Mouse (Mus musculus) limb, embryonic 13.5 days (tissue): Measurements from ENCODE around the gene Cbr4. TPM values are rescaled to one million over a fixed set of nuclear protein-coding genes. Genes with fewer than 3 reads are reported as not detected.

Source experiments
- ATAC-seq: fragments of 200-750 bp; cut with Nextera tagmentation; 2 replicates; pipeline ENCODE4 v1.8.0; 2017; ENCODE audit warnings: low read depth, moderate number of reproducible peaks, moderate TSS enrichment; ENCODE audit not compliant: low FRiP score
- H3K27ac ChIP-seq: fragments of 300-500 bp; sonication (generic); 2 replicates; pipeline ENCODE4 v1.5.1; 2015; ENCODE audit warnings: inconsistent platforms, mild to moderate bottlenecking, moderate library complexity
- H3K27me3 ChIP-seq: fragments of 300-500 bp; sonication (generic); 2 replicates; pipeline ENCODE4 v1.6.1; 2015; ENCODE audit warnings: mild to moderate bottlenecking, inconsistent platforms
- H3K36me3 ChIP-seq: fragments of 300-500 bp; sonication (generic); 2 replicates; pipeline ENCODE4 v1.6.1; 2015; ENCODE audit warnings: inconsistent platforms, mild to moderate bottlenecking, moderate library complexity
- H3K4me1 ChIP-seq: fragments of 300-500 bp; sonication (generic); 2 replicates; pipeline ENCODE4 v1.6.1; 2015; ENCODE audit warnings: inconsistent platforms
- H3K4me2 ChIP-seq: fragments of 300-500 bp; sonication (generic); replicated peaks from 2 replicates; pipeline ENCODE4 v1.6.1; 2015; ENCODE audit warnings: inconsistent platforms, mild to moderate bottlenecking, moderate library complexity
- H3K4me3 ChIP-seq: fragments of 300-500 bp; sonication (generic); 2 replicates; pipeline ENCODE4 v1.5.1; 2015; ENCODE audit warnings: moderate library complexity, mild to moderate bottlenecking, inconsistent platforms
- H3K9ac ChIP-seq: fragments of 300-500 bp; sonication (generic); 2 replicates; pipeline ENCODE4 v1.6.1; 2015; ENCODE audit warnings: mild to moderate bottlenecking, inconsistent platforms
- H3K9me3 ChIP-seq: fragments of 300-500 bp; sonication (generic); 2 replicates; pipeline ENCODE4 v1.6.1; 2016; ENCODE audit warnings: inconsistent platforms
- WGBS: fragments of 180-500 bp; shearing (Covaris S2); methylation state at CpG from one replicate; pipeline ENCODE4 v1.1.7; 2015; 5-methylcytosine and 5-hydroxymethylcytosine counted together
- polyA plus RNA-seq: library from polyadenylated mRNA; unstranded; fragments of >200 nt; fragmentation: Nextera tagmentation; extraction: Ambion mirVana; gene quantifications from 2 replicates; pipeline ENCODE4 v1.2.1, GENCODE M21; 2015

Gene Cbr4
- 30.9 and 31.4 TPM in 2 replicates for polyA plus RNA-seq

DNA sequence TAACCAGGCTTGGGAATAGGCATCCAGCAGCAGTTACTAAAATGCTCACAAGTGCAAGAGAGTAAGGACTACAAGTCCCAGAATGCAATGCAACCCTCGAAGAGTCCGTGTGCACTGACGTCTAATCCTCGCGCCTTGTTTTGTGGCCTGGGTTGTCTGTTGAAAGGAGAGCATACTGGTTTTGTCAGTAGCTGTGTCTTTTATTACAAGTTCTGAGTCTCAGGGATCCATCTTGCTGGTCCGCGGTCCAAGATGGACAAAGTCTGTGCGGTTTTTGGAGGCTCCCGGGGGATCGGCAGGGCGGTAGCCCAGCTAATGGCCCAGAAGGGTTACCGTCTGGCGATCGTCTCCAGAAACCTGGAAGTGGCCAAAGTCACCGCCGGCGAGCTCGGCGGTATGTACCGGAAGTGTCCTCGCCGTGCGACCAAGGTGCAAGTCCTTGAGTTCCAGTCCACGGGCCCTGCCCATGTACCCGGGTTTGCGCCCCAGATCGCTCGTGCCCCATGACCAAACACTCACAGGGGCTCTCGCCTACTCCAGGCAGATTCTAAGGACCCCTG, at the start of gene Cbr4:
Cbr4 (plus strand) TSS at position 138 of the 560 bp plus-strand sequence.
- peak within 1 kb of the TSS; percentile 77 for H3K9ac ChIP-seq
- peaks cover 7% of the 10 kb centered on the region for H3K4me1 ChIP-seq
- peak within 1 kb of the TSS; percentile 75 for H3K4me2 ChIP-seq
- peak within 1 kb of the TSS; percentile 93 for H3K27ac ChIP-seq
- H3K27me3 ChIP-seq, result no peaks in the 10 kb centered on the region
- H3K4me3 ChIP-seq, result peak within 1 kb of the TSS; percentile 60
- WGBS, result 2% methylated on average over 29 of the region's 29 CpGs
- ATAC-seq, result peak; percentile 95
- no peaks in the 10 kb centered on the region for H3K9me3 ChIP-seq
- H3K36me3 ChIP-seq, result peaks cover 6% of the 10 kb centered on the region; the same call in 1 of the 2 replicates

- ATAC-seq, result no peak
- WGBS, result 83% methylated on average over 3 of the region's 3 CpGs
- Histone ChIP-seq H3K4me2 (no peak overlapping the region), H3K4me3 (no peak overlapping the region), H3K9ac (no peak overlapping the region), H3K9me3 (no peaks in the 10 kb centered on the region), H3K4me1 (no peaks in the 10 kb centered on the region), H3K27ac (no peak overlapping the region), H3K27me3 (no peaks in the 10 kb centered on the region), H3K36me3 (no peaks in the 10 kb centered on the region)
Observed at GRCm38 (mm10) chr8:61442988-61443387, 44.5 kb upstream of the Cbr4 start.

DNA sequence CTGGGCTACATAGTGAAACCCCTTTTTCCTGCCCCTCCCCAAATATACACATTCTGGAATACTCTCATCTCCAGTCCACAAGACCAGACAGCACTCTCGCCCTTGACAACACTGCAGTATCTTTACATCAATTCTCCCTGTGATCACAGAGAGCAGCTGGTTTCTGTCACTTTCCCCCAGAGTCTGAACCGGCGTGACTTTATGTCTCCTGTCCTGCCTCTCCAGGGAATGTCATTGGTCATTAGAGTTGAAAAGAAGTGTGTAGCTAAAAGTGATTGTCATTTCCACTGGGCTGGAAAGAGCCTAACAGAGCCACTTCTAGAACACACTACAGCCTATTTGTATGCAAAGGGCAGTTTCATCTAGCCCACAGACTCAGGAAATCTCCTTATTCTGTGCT, 43.2 kb upstream of the Cbr4 start:
- H3K36me3 ChIP-seq, result no peaks in the 10 kb centered on the region
- 44% methylated on average over 3 of the region's 3 CpGs for WGBS
- H3K4me2 ChIP-seq, result no peak overlapping the region
- no peak for ATAC-seq
- H3K27me3 ChIP-seq, result no peaks in the 10 kb centered on the region
- H3K27ac ChIP-seq, result no peak overlapping the region
- H3K9me3 ChIP-seq, result no peaks in the 10 kb centered on the region
- H3K4me3 ChIP-seq, result no peak overlapping the region
- H3K9ac ChIP-seq, result no peak overlapping the region
- 0 out of 2 replicates have a peak, but pooled peaks cover 3% of the 10 kb centered on the region for H3K4me1 ChIP-seq

DNA sequence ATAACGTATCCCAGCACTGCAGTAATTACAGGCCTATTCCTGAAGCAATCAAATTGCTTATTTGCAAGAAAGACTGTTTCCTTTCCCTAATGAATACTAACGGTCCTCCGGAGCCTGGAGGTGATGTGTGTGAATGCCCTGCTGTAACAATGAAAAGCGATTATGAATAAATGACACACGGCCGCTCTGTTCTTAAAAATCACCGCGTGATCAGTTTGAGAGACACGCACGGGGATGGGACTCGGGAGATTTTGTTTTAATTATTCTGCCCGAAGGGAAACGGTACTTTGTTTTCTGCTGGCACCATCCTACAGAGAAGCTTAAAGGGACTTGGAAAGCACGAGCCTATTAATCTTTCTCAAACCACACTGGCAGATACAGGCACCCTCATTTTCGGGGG, 41.2 kb upstream of the Cbr4 start:
- ATAC-seq, result no peak
- H3K9me3 ChIP-seq, result no peaks in the 10 kb centered on the region
- H3K27me3 ChIP-seq, result no peaks in the 10 kb centered on the region
- peak overlapping the region; percentile 54 for H3K4me2 ChIP-seq
- no peak overlapping the region for H3K27ac ChIP-seq
- H3K4me1 ChIP-seq, result 0 out of 2 replicates have a peak, but pooled peaks cover 3% of the 10 kb centered on the region
- WGBS, result 42% methylated on average over 15 of the region's 15 CpGs
- H3K9ac ChIP-seq, result no peak overlapping the region
- peak overlapping the region; percentile 8; the same call in 1 of the 2 replicates for H3K4me3 ChIP-seq
- H3K36me3 ChIP-seq, result no peaks in the 10 kb centered on the region

DNA sequence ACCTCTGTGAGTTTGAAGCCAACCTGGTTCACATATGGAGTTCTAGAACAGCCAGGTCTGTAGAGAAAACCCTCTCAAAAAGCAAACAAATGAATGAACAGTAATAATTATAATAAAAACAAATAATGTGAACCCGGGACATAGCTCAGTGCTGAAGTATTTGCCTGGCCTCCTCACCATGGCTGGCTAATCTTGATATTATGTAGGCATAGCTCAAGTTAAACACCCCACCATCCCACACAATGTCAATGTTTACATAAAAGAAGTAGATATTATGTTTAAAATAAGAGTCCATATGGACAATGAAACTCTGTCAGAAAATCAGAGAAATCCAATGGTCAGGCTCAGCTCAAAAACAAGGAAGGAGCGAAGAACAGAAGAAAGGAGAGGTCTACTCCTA, 39.4 kb upstream of the Cbr4 start:
- Histone ChIP-seq H3K36me3 (no peaks in the 10 kb centered on the region), H3K27ac (no peak overlapping the region), H3K4me2 (no peak overlapping the region), H3K4me1 (0 out of 2 replicates have a peak, but pooled peaks cover 3% of the 10 kb centered on the region), H3K4me3 (no peak overlapping the region), H3K9ac (no peak overlapping the region), H3K27me3 (no peaks in the 10 kb centered on the region), H3K9me3 (no peaks in the 10 kb centered on the region)
- WGBS, result 82% methylated on average over 2 of the region's 2 CpGs
- ATAC-seq, result no peak

- H3K4me2 ChIP-seq, result no peak overlapping the region
- ATAC-seq, result no peak
- 0 out of 2 replicates have a peak, but pooled peaks cover 3% of the 10 kb centered on the region for H3K4me1 ChIP-seq
- H3K27ac ChIP-seq, result no peak overlapping the region
- no peak overlapping the region for H3K9ac ChIP-seq
- no peaks in the 10 kb centered on the region for H3K27me3 ChIP-seq
- 37% methylated on average over 5 of the region's 5 CpGs for WGBS
- no peaks in the 10 kb centered on the region for H3K36me3 ChIP-seq
- H3K9me3 ChIP-seq, result no peaks in the 10 kb centered on the region
- no peak overlapping the region for H3K4me3 ChIP-seq
Observed at GRCm38 (mm10) chr8:61448881-61449280, 38.7 kb upstream of the Cbr4 start.

DNA sequence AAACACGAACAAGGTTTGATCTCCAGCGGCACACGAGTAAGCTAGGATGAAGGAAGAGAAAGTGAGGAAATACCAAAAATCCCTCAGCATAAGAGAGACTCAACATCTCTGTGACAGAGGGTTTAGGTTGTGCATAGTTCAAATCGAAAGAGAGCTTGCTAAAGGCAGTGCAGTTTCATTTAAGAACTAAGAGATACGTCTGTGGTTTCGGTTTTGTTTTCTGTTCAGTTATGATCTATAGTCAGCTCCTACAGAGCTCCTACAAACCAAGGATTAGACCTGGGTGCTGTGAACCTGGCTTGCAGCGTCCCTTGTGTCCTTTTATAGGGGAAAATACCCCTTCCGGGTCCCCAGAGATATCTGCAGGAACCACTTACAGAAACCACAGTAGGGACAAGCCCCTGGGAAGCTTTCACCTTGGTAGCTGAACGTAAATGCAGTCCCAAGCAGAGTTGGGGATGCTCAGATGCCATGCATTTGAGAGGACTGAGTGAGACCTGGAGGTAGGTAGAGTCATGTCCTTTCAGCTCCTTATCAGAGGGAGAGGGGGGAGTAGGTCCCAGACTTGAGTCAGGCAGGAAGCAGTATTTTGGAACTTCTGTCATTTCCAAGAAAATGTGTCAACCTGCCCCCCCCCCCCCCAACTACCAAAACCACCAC, 36.5 kb upstream of the Cbr4 start:
- Histone ChIP-seq H3K4me1 (0 out of 2 replicates have a peak, but pooled peaks cover 3% of the 10 kb centered on the region), H3K4me2 (no peak overlapping the region), H3K36me3 (no peaks in the 10 kb centered on the region), H3K27me3 (no peaks in the 10 kb centered on the region), H3K9me3 (no peaks in the 10 kb centered on the region), H3K9ac (no peak overlapping the region), H3K27ac (no peak overlapping the region), H3K4me3 (no peak overlapping the region)
- WGBS, result 88% methylated on average over 9 of the region's 9 CpGs
- ATAC-seq, result no peak

GRCm38 (mm10) chr8:61451721-61452337, 35.7 kb upstream of the Cbr4 start:
- Histone ChIP-seq H3K27me3 (no peaks in the 10 kb centered on the region), H3K9ac (no peak overlapping the region), H3K4me3 (no peak overlapping the region), H3K9me3 (no peaks in the 10 kb centered on the region), H3K4me1 (0 out of 2 replicates have a peak, but pooled peaks cover 3% of the 10 kb centered on the region), H3K4me2 (no peak overlapping the region), H3K27ac (no peak overlapping the region), H3K36me3 (no peaks in the 10 kb centered on the region)
- no peak for ATAC-seq
- 61% methylated on average over 8 of the region's 8 CpGs for WGBS

- Histone ChIP-seq H3K9ac (no peak overlapping the region), H3K9me3 (no peaks in the 10 kb centered on the region), H3K4me3 (no peak overlapping the region), H3K4me2 (no peak overlapping the region), H3K36me3 (no peaks in the 10 kb centered on the region), H3K27ac (no peak overlapping the region), H3K4me1 (no peaks in the 10 kb centered on the region), H3K27me3 (no peaks in the 10 kb centered on the region)
- no peak for ATAC-seq
- 83% methylated on average over 7 of the region's 7 CpGs for WGBS
Observed at GRCm38 (mm10) chr8:61459763-61460162, 27.8 kb upstream of the Cbr4 start.

GRCm38 (mm10) chr8:61462221-61462620, 25.3 kb upstream of the Cbr4 start:
- no peaks in the 10 kb centered on the region for H3K27me3 ChIP-seq
- WGBS, result 77% methylated on average over 5 of the region's 5 CpGs
- no peaks in the 10 kb centered on the region for H3K36me3 ChIP-seq
- H3K9me3 ChIP-seq, result no peaks in the 10 kb centered on the region
- ATAC-seq, result no peak
- H3K27ac ChIP-seq, result no peak overlapping the region
- H3K9ac ChIP-seq, result no peak overlapping the region
- H3K4me2 ChIP-seq, result no peak overlapping the region
- no peaks in the 10 kb centered on the region for H3K4me1 ChIP-seq
- H3K4me3 ChIP-seq, result no peak overlapping the region

- Histone ChIP-seq H3K4me2 (no peak overlapping the region), H3K36me3 (no peaks in the 10 kb centered on the region), H3K4me1 (no peaks in the 10 kb centered on the region), H3K27ac (no peak overlapping the region), H3K27me3 (no peaks in the 10 kb centered on the region), H3K4me3 (no peak overlapping the region), H3K9ac (no peak overlapping the region), H3K9me3 (no peaks in the 10 kb centered on the region)
- no peak for ATAC-seq
- 89% methylated on average over 2 of the region's 2 CpGs for WGBS
Observed at GRCm38 (mm10) chr8:61464393-61464792, 23.1 kb upstream of the Cbr4 start.

DNA sequence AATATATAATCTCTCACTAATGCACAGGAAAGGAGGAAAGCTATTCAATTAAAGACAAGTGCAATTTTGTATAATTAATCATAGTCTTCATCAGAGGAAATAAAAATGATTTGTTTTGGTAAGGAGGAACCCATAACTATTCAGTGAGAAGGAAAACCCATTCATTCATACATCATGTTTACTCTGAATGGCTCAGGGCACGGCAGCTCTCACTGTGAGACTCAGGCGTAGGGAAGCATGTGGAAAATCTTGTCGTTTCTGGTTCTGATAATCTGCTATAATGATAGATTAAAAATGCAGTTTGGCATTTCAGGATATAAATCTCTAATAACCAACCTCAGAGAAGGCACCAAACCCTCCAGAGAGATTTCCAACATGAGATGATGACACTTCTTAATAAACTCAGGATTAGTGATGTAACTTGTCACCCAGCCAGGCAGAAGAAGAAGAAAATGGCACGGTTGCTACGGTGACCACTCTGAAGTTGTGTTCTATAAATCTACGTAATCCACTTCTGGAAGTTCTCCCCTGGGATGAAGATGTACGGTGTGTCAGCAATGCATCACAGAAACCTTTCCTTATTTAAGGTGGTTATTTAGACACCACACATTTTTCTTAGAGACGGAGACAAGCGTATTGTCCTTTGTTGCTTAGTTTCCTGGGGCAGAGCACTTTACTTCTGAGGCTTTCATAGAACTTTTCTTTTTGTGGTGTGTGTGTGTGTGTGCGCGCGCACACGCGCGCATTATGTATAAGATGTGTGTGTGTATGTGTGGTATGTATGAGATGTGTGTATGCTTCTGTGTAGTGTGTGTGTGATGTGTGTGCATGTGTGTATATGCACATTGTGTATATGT, 20.6 kb upstream of the Cbr4 start:
- H3K36me3 ChIP-seq, result no peaks in the 10 kb centered on the region
- no peak overlapping the region for H3K27ac ChIP-seq
- ATAC-seq, result no peak
- no peaks in the 10 kb centered on the region for H3K9me3 ChIP-seq
- WGBS, result 86% methylated on average over 15 of the region's 15 CpGs
- no peak overlapping the region for H3K9ac ChIP-seq
- no peaks in the 10 kb centered on the region for H3K4me1 ChIP-seq
- no peak overlapping the region for H3K4me2 ChIP-seq
- no peaks in the 10 kb centered on the region for H3K27me3 ChIP-seq
- no peak overlapping the region for H3K4me3 ChIP-seq
